ENCODE assay signal across 8 mouse cellular contexts in the genomic region with DNA sequence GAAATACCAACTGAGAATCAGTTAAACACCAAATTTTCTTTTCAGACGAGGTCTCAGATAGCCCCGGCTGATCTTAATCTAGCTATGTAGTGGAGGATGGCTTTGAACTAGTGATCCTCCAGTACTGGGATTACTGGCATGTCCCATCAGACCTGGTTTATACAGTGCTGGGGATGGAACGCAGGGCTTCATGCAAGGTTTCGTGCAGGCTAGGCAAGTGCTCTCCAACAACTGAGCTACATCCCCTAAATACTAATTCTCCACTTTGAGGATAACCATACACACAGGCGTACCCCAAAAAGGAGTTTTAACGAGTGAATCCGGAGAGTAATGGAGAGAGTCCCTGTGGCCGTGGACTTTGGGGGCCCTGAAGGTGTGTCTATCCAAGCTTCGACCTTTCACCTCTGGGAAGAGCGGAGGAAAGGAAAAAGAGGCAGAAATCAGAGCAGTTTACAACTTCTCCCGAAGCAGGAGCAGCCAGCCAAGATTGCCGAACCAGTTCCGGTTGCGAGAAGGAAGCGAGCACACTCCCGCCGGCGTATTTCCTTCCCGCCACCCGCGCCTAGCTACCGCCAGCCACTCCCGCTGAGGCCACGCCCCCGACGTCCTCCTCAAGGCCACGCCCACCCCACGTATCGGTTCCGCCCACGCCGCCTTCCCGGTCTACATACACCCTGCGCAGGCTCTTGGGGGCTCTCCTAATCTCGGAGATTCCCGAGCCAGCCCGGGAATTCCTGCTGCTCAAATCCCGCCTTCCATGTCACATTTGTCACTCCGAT. TPM values are rescaled to one million over a fixed set of nuclear protein-coding genes. Genes with fewer than 3 reads are reported as not detected.
A peak's percentile ranks its signal among the peaks of the same experiment; 100 is the strongest.
DNase-seq lines count a peak whose midpoint lies in the region; ATAC-seq and TF ChIP-seq lines count a peak whose summit lies in the region.

No protein-coding gene starts in this region.

- H3K4me2 ChIP-seq in forebrain, embryonic 12.5 days, result peak overlapping the region; percentile 68
- peak overlapping the region; percentile 92 for H3K4me2 ChIP-seq in liver, postnatal 0 days (ENCODE audit: low read depth, low read length)
- H3K4me2 ChIP-seq in neural tube, embryonic 14.5 days (ENCODE audit: low read depth, low read length), result peak overlapping the region; percentile 56

- peak overlapping the region; percentile 91 for H3K4me3 ChIP-seq in E14TG2a.4 (replicated peaks; ENCODE audit: low read length)
- H3K4me3 ChIP-seq in forebrain, embryonic 12.5 days (replicated peaks), result peak overlapping the region; percentile 52
- peak overlapping the region; percentile 69 for H3K4me3 ChIP-seq in liver, postnatal 0 days (ENCODE audit: low read depth, low read length)
- peak overlapping the region; percentile 38 for H3K4me3 ChIP-seq in neural tube, embryonic 14.5 days (ENCODE audit: low read depth, low read length)

- peak overlapping the region; percentile 54 for H3K27ac ChIP-seq in forebrain, embryonic 12.5 days
- peak overlapping the region; percentile 88 for H3K27ac ChIP-seq in liver, postnatal 0 days (ENCODE audit: low read depth)
- H3K27ac ChIP-seq in neural tube, embryonic 14.5 days (ENCODE audit: low read depth, low read length), result peak overlapping the region; percentile 71

- intact Hi-C loops in heart, postnatal 10 days (cut with DNase I), result loop anchor here (1.0 to 2.0 kb wide), 2 partner anchors 18 to 43 kb away; a partner anchor contains a TSS

- H3K9ac ChIP-seq in forebrain, embryonic 12.5 days, result peak overlapping the region; percentile 62
- peak overlapping the region; percentile 72 for H3K9ac ChIP-seq in liver, postnatal 0 days (replicated peaks)
- peak overlapping the region; percentile 37 for H3K9ac ChIP-seq in neural tube, embryonic 14.5 days (replicated peaks; ENCODE audit: low read depth, low read length)

- DNase-seq in c-Kit-positive CD71-positive TER-119-positive erythroid progenitor cells, embryonic 14.5 days (ENCODE audit: low spot score), result peak; percentile 96
- DNase-seq in heart, postnatal 10 days, result peak; percentile 99 to 100
- peak; percentile 86 for DNase-seq in large intestine, adult 2 months (ENCODE audit: low read depth, low spot score)
- peak; percentile 99 for DNase-seq in liver, postnatal 0 days
- DNase-seq in testis, postnatal 10 days (ENCODE audit: low spot score), result peak; percentile 100

- ATAC-seq in forebrain, embryonic 12.5 days (ENCODE audit: low FRiP score), result peak; percentile 97
- peak; percentile 99 for ATAC-seq in liver, postnatal 0 days
- ATAC-seq in neural tube, embryonic 14.5 days (ENCODE audit: low read depth), result peak; percentile 97

- H3K36me3 ChIP-seq in E14TG2a.4 (ENCODE audit: insufficient read depth, low read length), result peaks cover 34% of the 10 kb centered on the region
- peaks cover 11% of the 10 kb centered on the region for H3K36me3 ChIP-seq in forebrain, embryonic 12.5 days (replicated peaks)
- H3K36me3 ChIP-seq in liver, postnatal 0 days (replicated peaks; ENCODE audit: insufficient read depth, low read length), result peaks cover 6% of the 10 kb centered on the region; the same call in 1 of the 2 replicates
- H3K36me3 ChIP-seq in neural tube, embryonic 14.5 days (ENCODE audit: control insufficient read depth, insufficient read depth, low read length), result no peaks in the 10 kb centered on the region

- no peak for TF ChIP-seq CTCF in E14TG2a.4 (conservative IDR thresholded peaks at IDR 0.05; ENCODE audit: low read length)
- no peak for TF ChIP-seq CTCF in liver, postnatal 0 days (IDR thresholded peaks at IDR 0.05; ENCODE audit: low read depth)

- H3K27me3 ChIP-seq in E14TG2a.4 (ENCODE audit: insufficient read depth, low read length), result peaks cover 2% of the 10 kb centered on the region; the same call in 1 of the 2 replicates
- no peaks in the 10 kb centered on the region for H3K27me3 ChIP-seq in forebrain, embryonic 12.5 days
- no peaks in the 10 kb centered on the region for H3K27me3 ChIP-seq in liver, postnatal 0 days (ENCODE audit: insufficient read depth, low read length)
- H3K27me3 ChIP-seq in neural tube, embryonic 14.5 days (ENCODE audit: control insufficient read depth, insufficient read depth, low read length), result no peaks in the 10 kb centered on the region

- H3K4me1 ChIP-seq in E14TG2a.4 (replicated peaks; ENCODE audit: low read depth, low read length), result peaks cover 55% of the 10 kb centered on the region
- H3K4me1 ChIP-seq in forebrain, embryonic 12.5 days, result peaks cover 14% of the 10 kb centered on the region
- peaks cover 31% of the 10 kb centered on the region for H3K4me1 ChIP-seq in liver, postnatal 0 days (ENCODE audit: insufficient read depth)
- H3K4me1 ChIP-seq in neural tube, embryonic 14.5 days (ENCODE audit: control insufficient read depth, insufficient read depth, low read length), result peaks cover 7% of the 10 kb centered on the region; the same call in 1 of the 2 replicates

- WGBS in forebrain, embryonic 12.5 days, result 4% methylated on average over 39 of the region's 39 CpGs
- WGBS in large intestine, adult 2 months, result 2% methylated on average over 39 of the region's 39 CpGs
- 4% methylated on average over 37 of the region's 39 CpGs for WGBS in liver, postnatal 0 days (ENCODE audit: insufficient replicate concordance)
- WGBS in neural tube, embryonic 14.5 days, result 4% methylated on average over 39 of the region's 39 CpGs

- TF ChIP-seq EP300 in liver, postnatal 0 days (IDR thresholded peaks at IDR 0.05; ENCODE audit: low read depth), result peak; percentile 61; the same call in 1 of the 2 replicates

- H3K9me3 ChIP-seq in E14TG2a.4 (ENCODE audit: low read length), result no peaks in the 10 kb centered on the region
- H3K9me3 ChIP-seq in forebrain, embryonic 12.5 days, result no peaks in the 10 kb centered on the region
- peaks cover 2% of the 10 kb centered on the region; the same call in 1 of the 2 replicates for H3K9me3 ChIP-seq in liver, postnatal 0 days (ENCODE audit: low read length)
- no peaks in the 10 kb centered on the region for H3K9me3 ChIP-seq in neural tube, embryonic 14.5 days (ENCODE audit: control insufficient read depth, low read length)

RNA-seq across cellular contexts. Expression of a gene that starts 0.6 kb away (rescaled TPM):
- 37.2 and 45.3 TPM in 2 replicates for polyA plus RNA-seq in forebrain, embryonic 12.5 days (2016; fragmentation: Nextera tagmentation; extraction: Ambion mirVana)
- total RNA-seq in heart, postnatal 10 days (2021), result 10 to 100 TPM; 22.0 to 24.0 TPM
- polyA plus RNA-seq in large intestine, adult 2 months (2012; rRNA removed), result 12.0 and 13.0 TPM in 2 replicates
- 4.4 and 5.4 TPM in 2 replicates for polyA plus RNA-seq in liver, postnatal 0 days (2015; fragmentation: Nextera tagmentation; extraction: Ambion mirVana)
- 26.0 and 30.7 TPM in 2 replicates for polyA plus RNA-seq in neural tube, embryonic 14.5 days (2014; fragmentation: Nextera tagmentation; extraction: Ambion mirVana)

RNA-seq across cellular contexts. Expression of a gene that starts 42.8 kb away (rescaled TPM):
- polyA plus RNA-seq in forebrain, embryonic 12.5 days (2016; fragmentation: Nextera tagmentation; extraction: Ambion mirVana), result 10.1 and 12.1 TPM in 2 replicates
- total RNA-seq in heart, postnatal 10 days (2021), result 100 to 1,000 TPM; 121 to 149 TPM
- 7.4 and 11.4 TPM in 2 replicates for polyA plus RNA-seq in large intestine, adult 2 months (2012; rRNA removed)
- polyA plus RNA-seq in liver, postnatal 0 days (2015; fragmentation: Nextera tagmentation; extraction: Ambion mirVana), result 6.0 and 6.5 TPM in 2 replicates
- polyA plus RNA-seq in neural tube, embryonic 14.5 days (2014; fragmentation: Nextera tagmentation; extraction: Ambion mirVana), result 12.0 and 12.5 TPM in 2 replicates

Comparison
In these comparisons a context has a peak if more than half of its experiments do, and no peak if none do; other contexts are left out.
1. Peak in every context shown above with its lines: DNase-seq, ATAC-seq, H3K4me3 ChIP-seq and H3K27ac ChIP-seq.
2. H3K4me3 ChIP-seq: peak in every context shown above with its lines; median percentile 91 in E14TG2a.4; 69 in liver, postnatal 0 days; 52 in forebrain, embryonic 12.5 days; 38 in neural tube, embryonic 14.5 days.